Mouse (Mus musculus): ENCODE results near the gene Lhpp. TPM values are rescaled to one million over a fixed set of nuclear protein-coding genes. Genes with fewer than 3 reads are reported as not detected.

The Lhpp gene
- polyA plus RNA-seq, 1 experiment from 2014 or later = 25.5 TPM

DNA sequence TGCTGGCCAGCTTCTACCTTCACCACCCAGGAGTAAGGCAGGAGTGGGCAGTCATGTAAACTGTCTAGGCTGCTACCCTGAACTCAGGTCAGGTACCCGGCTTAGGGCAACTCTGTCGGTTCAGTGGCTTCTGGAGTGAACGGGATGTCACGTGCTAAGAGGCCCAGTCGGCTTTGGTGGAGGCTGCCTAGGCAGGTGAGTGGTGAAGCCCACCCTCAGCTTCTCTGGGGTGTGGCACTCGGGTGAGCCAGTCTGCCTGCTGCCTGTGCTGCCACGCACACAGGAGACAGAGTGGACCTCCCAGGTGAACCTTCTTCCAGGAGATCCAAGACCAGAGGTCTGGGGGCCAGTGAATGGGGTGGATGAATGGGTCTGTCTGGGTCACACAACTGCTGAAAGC lies 102.5 kb downstream of the Lhpp start:
- peaks cover 61% of the 10 kb centered on the region for H3K4me1 ChIP-seq
- H3K27ac ChIP-seq (replicated peaks) = peak overlapping the region; percentile 99
- no peak for ATAC-seq (ENCODE audit: extremely low read depth, insufficient number of reproducible peaks, low FRiP score, low TSS enrichment)
- peaks cover 10% of the 10 kb centered on the region; the same call in 1 of the 2 replicates for H3K36me3 ChIP-seq
- peak overlapping the region; percentile 75 for H3K9ac ChIP-seq
- H3K4me2 ChIP-seq = no peak overlapping the region
- 66% methylated on average over 7 of the region's 7 CpGs for WGBS
- H3K27me3 ChIP-seq (replicated peaks) = no peaks in the 10 kb centered on the region
- H3K9me3 ChIP-seq = no peaks in the 10 kb centered on the region
- H3K4me3 ChIP-seq = no peak overlapping the region

DNA sequence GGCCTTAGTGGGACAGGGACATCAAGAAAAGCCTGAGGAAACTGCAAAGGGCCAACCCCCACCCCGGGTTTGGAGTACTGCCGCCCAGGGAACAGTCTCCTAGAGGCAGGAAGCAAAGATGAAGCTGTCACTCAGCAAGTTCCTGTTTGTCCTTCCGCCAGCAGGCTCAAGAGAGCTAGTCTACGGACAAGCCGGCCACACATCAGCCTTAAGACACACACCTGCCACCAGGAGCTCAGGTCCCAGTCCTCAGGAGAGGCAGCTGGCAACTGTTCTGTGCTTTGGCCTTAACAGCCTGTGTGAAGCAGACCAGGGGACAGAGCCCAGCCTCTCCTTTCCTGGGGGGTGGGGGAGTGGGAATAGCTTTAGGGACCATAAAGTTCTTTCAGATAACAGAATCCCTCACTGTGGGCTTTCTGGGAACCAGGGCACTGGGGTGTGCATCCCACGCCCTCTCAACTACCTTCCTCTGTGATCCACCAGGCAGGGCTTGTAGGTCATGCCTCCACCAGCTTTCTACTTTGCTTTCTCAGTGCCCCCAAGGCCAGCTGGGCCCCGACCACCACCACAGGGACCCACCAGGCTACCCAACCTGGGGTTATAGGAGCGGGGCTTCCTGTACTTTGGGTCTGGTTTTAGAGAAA lies 103.2 kb downstream of the Lhpp start:
- Histone ChIP-seq H3K27me3 (replicated peaks) (no peaks in the 10 kb centered on the region), H3K36me3 (peaks cover 10% of the 10 kb centered on the region; the same call in 1 of the 2 replicates), H3K9me3 (no peaks in the 10 kb centered on the region), H3K4me1 (peaks cover 61% of the 10 kb centered on the region), H3K4me2 (peak overlapping the region; percentile 47), H3K9ac (peak overlapping the region; percentile 75), H3K4me3 (no peak overlapping the region), H3K27ac (replicated peaks) (peak overlapping the region; percentile 99)
- WGBS = 30% methylated on average over 8 of the region's 8 CpGs
- ATAC-seq (ENCODE audit: extremely low read depth, insufficient number of reproducible peaks, low FRiP score, low TSS enrichment) = no peak

DNA sequence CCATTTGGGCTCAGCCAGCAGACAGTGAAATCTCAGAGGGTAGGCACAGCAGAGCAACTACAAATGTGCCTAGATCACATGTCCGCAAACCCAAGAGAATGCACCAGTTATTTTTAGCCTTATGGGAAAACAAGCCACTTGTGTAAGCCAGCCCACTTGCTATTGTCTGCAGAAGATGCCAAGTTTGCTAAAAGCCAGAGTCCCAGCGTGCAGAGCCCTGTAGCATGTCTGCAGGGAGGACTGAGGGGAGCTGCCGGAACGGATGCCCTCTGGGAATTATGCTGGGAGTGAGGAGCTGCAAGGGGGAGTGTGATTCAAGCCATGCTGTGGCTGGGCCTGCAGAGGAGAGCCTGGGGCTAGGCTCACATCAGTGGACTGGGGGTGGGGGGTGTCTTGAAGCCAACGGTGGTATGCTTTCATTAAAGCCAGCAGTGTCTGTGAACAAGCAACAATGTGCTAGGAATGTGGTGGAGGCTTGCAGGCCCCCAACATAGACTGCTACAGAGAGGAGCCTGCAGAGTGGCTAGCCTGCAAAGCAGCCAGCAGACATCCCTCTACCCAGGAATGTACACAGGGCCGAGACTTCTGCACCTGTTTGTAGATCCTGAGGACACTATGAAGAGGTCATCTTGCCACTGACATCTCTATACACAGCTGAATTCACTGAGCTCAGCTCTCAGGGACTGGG lies 103.9 kb downstream of the Lhpp start:
- Histone ChIP-seq H3K36me3 (peaks cover 10% of the 10 kb centered on the region; the same call in 1 of the 2 replicates), H3K27ac (replicated peaks) (peak overlapping the region; percentile 99), H3K4me3 (no peak overlapping the region), H3K4me1 (peaks cover 61% of the 10 kb centered on the region), H3K9me3 (no peaks in the 10 kb centered on the region), H3K27me3 (replicated peaks) (no peaks in the 10 kb centered on the region), H3K9ac (peak overlapping the region; percentile 75), H3K4me2 (peak overlapping the region; percentile 47)
- peak; percentile 49; the same call in 1 of the 2 replicates for ATAC-seq (ENCODE audit: extremely low read depth, insufficient number of reproducible peaks, low FRiP score, low TSS enrichment)
- WGBS = 14% methylated on average over 6 of the region's 6 CpGs

DNA sequence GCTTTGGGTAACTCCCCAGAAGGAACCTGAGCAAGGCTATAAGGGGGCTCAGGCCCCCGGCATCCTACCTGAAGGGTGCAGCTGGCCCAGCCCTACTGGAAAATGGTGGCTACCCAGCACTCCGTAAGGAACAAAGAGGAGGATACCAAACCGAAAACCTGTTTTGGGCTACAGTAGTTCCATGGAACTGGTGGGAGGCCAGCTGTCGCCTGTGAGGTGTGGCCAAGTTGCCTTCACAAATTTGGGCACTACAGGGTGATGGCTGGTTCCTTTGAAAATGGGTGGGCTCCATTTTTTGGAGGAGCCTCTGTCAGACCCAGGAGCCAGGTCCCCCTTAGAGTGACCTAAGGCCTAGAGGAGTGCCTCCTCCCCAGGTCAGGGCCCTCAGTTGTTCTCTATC lies 104.8 kb downstream of the Lhpp start:
- peak overlapping the region; percentile 74 for H3K9ac ChIP-seq
- H3K4me1 ChIP-seq = peaks cover 62% of the 10 kb centered on the region

DNA sequence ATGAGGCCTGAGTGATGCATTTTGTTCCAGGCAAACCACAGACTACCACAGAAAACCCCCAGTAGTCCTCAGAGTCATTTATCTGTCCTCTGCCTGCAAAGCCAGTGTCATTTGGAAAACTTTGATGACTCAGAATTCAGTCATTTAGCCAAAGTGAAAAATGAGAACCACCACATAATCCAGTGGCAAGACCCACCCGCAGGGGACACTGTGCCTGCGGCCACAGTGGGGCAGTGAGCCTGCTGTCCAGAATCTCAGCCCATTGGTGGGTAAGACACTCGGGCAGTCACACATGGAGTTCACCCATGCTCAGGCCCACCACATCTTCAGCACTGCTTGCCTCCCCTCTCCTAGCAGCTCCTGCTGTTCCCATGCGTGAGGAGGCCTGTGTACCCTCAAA lies 109.1 kb downstream of the Lhpp start:
- H3K9me3 ChIP-seq = no peaks in the 10 kb centered on the region
- no peak overlapping the region for H3K27ac ChIP-seq (replicated peaks)
- H3K36me3 ChIP-seq = peaks cover 10% of the 10 kb centered on the region; the same call in 1 of the 2 replicates
- ATAC-seq (ENCODE audit: extremely low read depth, insufficient number of reproducible peaks, low FRiP score, low TSS enrichment) = no peak
- no peak overlapping the region for H3K4me2 ChIP-seq
- no peak overlapping the region for H3K4me3 ChIP-seq
- peaks cover 49% of the 10 kb centered on the region for H3K4me1 ChIP-seq
- H3K27me3 ChIP-seq (replicated peaks) = no peaks in the 10 kb centered on the region
- 85% methylated on average over 4 of the region's 4 CpGs for WGBS
- no peak overlapping the region for H3K9ac ChIP-seq

More for the DNA sequence above, 104.8 kb downstream of the Lhpp start:
- ATAC-seq (ENCODE audit: extremely low read depth, insufficient number of reproducible peaks, low FRiP score, low TSS enrichment) = no peak; the same call in 1 of the 2 replicates
- peaks cover 10% of the 10 kb centered on the region; the same call in 1 of the 2 replicates for H3K36me3 ChIP-seq
- no peaks in the 10 kb centered on the region for H3K9me3 ChIP-seq
- H3K4me2 ChIP-seq = no peak overlapping the region
- H3K4me3 ChIP-seq = no peak overlapping the region
- WGBS = 89% methylated on average over 4 of the region's 4 CpGs
- peak overlapping the region; percentile 99 for H3K27ac ChIP-seq (replicated peaks)
- H3K27me3 ChIP-seq (replicated peaks) = no peaks in the 10 kb centered on the region

DNA sequence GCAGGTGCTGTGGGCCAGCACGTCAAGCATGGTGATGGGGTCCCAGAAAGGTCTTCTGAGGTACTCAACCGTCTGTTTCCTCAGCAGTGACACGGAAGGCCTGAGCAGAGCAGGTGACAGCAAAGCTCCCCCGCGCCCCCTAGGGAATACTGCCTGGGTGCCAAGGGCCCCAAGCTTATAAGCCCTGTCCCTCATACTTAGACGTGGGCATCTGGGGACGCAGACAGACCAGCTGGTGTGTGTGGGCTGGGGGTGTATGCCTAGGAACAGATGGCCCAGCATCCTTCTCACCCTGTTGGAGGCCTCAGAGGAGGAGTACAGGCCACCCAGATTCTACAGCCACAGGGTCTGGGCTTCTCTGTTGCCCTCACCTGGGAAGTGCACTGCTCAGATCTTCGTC lies 110.1 kb downstream of the Lhpp start:
- ATAC-seq (ENCODE audit: extremely low read depth, insufficient number of reproducible peaks, low FRiP score, low TSS enrichment) = no peak
- H3K9me3 ChIP-seq = no peaks in the 10 kb centered on the region
- H3K4me2 ChIP-seq = no peak overlapping the region
- H3K9ac ChIP-seq = peak overlapping the region; percentile 29; the same call in 1 of the 2 replicates
- peaks cover 2% of the 10 kb centered on the region; the same call in 1 of the 2 replicates for H3K36me3 ChIP-seq
- peaks cover 46% of the 10 kb centered on the region for H3K4me1 ChIP-seq
- no peaks in the 10 kb centered on the region for H3K27me3 ChIP-seq (replicated peaks)
- WGBS = 78% methylated on average over 8 of the region's 8 CpGs
- H3K4me3 ChIP-seq = no peak overlapping the region
- 0 out of 2 replicates have a peak overlapping the region, but pooled peaks have one; percentile 17 for H3K27ac ChIP-seq (replicated peaks)

DNA sequence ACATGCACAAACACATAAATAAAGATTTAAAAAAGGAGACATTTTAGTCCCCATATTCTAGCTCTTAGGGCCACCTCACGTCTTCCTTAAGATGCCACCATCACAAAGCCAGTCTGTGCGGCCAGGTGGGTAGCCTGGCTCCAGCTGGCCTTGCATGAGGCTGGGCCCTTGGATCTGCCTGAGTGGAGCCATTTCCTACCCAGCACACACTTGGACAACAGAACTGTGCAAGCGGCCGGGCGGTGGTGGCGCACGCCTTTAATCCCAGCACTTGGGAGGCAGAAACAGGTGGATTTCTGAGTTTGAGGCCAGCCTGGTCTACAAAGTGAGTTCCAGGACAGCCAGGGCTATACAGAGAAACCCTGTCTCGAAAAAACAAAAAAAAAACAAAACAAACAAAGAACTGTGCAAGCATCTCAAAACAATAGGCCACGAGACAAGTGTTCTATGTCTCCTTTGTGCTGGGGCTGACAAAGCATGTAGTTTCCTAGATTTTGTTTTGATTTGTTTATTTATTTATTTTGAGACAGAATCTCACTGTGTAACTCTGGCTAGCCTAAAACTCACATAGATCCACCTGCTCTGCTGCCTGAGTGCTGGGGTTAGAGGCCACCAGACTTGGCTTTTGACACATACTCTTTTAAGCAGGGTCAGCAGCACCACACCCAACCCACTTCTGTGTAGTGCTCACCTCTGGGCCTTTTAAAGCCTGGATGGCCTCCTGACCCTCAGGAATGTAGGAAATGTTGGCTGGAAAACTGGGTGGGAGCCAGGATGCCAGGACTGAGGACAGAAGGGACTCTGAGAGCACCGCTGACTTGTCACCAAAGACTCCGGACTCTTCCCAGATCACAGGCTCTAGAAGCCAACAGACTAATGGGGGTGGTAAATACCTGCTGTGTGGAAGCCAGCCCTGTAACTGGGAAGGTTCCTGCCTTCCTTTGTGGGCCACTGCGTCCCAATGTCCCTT lies 112.2 kb downstream of the Lhpp start:
- H3K4me1 ChIP-seq = peaks cover 39% of the 10 kb centered on the region
- ATAC-seq (ENCODE audit: extremely low read depth, insufficient number of reproducible peaks, low FRiP score, low TSS enrichment) = no peak
- no peaks in the 10 kb centered on the region for H3K27me3 ChIP-seq (replicated peaks)
- H3K36me3 ChIP-seq = no peaks in the 10 kb centered on the region
- no peaks in the 10 kb centered on the region for H3K9me3 ChIP-seq
- H3K4me3 ChIP-seq = no peak overlapping the region
- peak overlapping the region; percentile 37; the same call in 1 of the 2 replicates for H3K9ac ChIP-seq
- no peak overlapping the region for H3K4me2 ChIP-seq
- 76% methylated on average over 12 of the region's 12 CpGs for WGBS
- peak overlapping the region; percentile 65 for H3K27ac ChIP-seq (replicated peaks)

DNA sequence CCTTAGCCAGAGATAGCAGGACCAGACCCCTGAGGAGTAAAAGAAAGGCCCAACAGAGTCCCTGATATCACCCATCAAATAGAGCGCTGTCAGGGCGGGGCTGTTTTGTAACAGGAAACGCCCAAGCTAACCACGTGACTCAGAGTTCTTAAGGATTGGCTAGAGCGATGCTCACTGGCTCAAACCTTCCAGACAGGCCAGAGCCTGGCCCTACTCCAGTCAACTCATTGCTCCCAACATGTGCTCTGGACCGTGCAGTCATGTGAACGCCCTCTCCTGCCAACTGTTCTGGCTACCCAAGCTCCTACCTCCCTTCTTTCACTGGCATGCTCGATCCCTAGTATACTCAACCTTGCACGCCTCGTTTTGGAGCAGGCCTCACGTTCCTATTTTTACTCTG lies 113.5 kb downstream of the Lhpp start:
- Histone ChIP-seq H3K9me3 (no peaks in the 10 kb centered on the region), H3K9ac (no peak overlapping the region), H3K4me2 (no peak overlapping the region), H3K36me3 (no peaks in the 10 kb centered on the region), H3K27me3 (replicated peaks) (no peaks in the 10 kb centered on the region), H3K4me1 (peaks cover 49% of the 10 kb centered on the region), H3K4me3 (no peak overlapping the region), H3K27ac (replicated peaks) (peak overlapping the region; percentile 65)
- 74% methylated on average over 11 of the region's 11 CpGs for WGBS
- ATAC-seq (ENCODE audit: extremely low read depth, insufficient number of reproducible peaks, low FRiP score, low TSS enrichment) = peak; percentile 43; the same call in 1 of the 2 replicates

DNA sequence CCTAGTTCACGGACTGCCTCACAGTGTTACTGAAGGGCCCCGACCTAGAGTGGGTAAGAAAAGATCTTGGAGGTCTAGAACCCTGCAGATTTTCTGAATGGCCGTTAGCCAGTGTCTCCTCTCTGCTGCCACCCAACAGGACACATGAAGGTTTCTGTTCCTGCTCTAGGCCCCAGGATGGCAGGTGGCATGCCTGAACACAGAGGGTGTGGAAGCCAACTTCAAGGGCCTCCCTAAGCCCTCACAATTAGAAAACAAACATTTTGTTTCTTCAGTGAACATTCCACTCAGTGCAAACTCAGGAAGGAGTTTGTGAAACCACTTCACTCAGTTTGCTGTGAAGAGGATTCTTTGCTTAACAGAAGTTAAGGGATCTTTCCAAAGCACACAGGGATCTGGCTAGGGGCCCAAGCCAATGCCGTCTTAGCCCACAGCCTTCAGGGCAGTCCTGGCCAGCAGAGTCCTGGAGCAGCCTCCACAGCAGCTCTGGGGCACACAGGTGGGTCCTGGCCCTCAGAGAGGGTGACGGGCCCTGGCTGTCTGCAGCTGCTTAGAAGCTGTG lies 114.1 kb downstream of the Lhpp start:
- Histone ChIP-seq H3K27ac (replicated peaks) (peak overlapping the region; percentile 41), H3K4me3 (no peak overlapping the region), H3K4me2 (no peak overlapping the region), H3K4me1 (peaks cover 55% of the 10 kb centered on the region), H3K36me3 (no peaks in the 10 kb centered on the region), H3K27me3 (replicated peaks) (no peaks in the 10 kb centered on the region), H3K9me3 (no peaks in the 10 kb centered on the region), H3K9ac (no peak overlapping the region)
- ATAC-seq (ENCODE audit: extremely low read depth, insufficient number of reproducible peaks, low FRiP score, low TSS enrichment) = no peak
- 69% methylated on average over 5 of the region's 5 CpGs for WGBS

DNA sequence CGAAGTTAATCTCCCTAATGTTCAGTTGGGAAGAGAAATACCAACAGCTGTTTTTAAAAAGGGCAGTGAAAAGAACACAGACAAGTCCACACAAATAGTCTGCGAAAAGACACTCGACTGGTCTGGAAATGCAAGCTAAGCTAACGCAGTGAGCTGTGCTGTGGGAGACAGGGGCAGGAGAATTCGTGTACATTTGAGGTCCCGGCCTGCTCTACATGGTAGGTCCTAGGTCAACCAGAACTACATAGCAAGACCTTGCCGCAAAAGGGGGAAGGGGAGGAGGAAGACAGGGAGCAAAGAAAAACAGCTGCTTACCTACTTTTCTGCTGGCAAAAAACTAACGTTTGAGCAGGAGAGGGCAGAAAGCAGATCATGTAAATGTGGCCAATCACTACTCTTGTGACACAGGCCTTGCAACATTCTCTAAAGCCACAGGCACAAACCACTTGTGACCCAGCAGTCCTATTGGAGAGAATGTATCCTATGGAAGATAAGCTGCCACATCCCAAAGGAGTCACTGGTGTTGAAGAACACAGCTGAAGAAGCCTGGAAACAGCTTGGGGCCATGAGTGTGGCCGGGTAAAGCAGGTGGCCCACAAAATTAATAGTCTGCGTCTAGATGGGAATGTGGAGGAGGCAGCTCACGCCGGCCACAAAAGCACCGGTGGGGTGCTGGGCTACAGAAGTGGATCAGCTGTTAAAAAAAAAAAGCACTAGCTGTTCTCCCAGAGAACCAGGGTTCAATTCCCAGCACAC lies 115.8 kb downstream of the Lhpp start:
- Histone ChIP-seq H3K36me3 (no peaks in the 10 kb centered on the region), H3K27me3 (replicated peaks) (no peaks in the 10 kb centered on the region), H3K4me1 (peaks cover 54% of the 10 kb centered on the region), H3K4me2 (no peak overlapping the region), H3K9me3 (no peaks in the 10 kb centered on the region), H3K27ac (replicated peaks) (peak overlapping the region; percentile 21; the same call in 1 of the 2 replicates), H3K9ac (no peak overlapping the region), H3K4me3 (no peak overlapping the region)
- no peak for ATAC-seq (ENCODE audit: extremely low read depth, insufficient number of reproducible peaks, low FRiP score, low TSS enrichment)
- 71% methylated on average over 13 of the region's 13 CpGs for WGBS
